Mouse (Mus musculus) embryonic facial prominence, embryonic 14.5 days (tissue): ENCODE results near the gene Pdss2. TPM values are rescaled to one million over a fixed set of nuclear protein-coding genes. Genes with fewer than 3 reads are reported as not detected.

Source experiments
- ATAC-seq: fragments of 200-750 bp; cut with Nextera tagmentation; 2 replicates; pipeline ENCODE4 v1.8.0; 2017; ENCODE audit warnings: low read depth, moderate number of reproducible peaks, moderate TSS enrichment
- DNase-seq: peaks from one replicate; pipeline ENCODE4 v3.0.0-alpha.2; 2015; ENCODE audit warnings: low spot score
- H3K27ac ChIP-seq: fragments of 300-500 bp; sonication (generic); replicated peaks from 2 replicates; pipeline ENCODE4 v1.5.1; 2014; ENCODE audit warnings: low read depth, mild to moderate bottlenecking, low read length, moderate library complexity
- H3K27me3 ChIP-seq: fragments of 300-500 bp; sonication (generic); replicated peaks from 2 replicates; pipeline ENCODE4 v1.6.1; 2014; ENCODE audit warnings: low read length; ENCODE audit not compliant: control insufficient read depth, insufficient read depth
- H3K36me3 ChIP-seq: fragments of 300-500 bp; sonication (generic); 2 replicates; pipeline ENCODE4 v1.6.1; 2014; ENCODE audit warnings: low read length, mixed read lengths; ENCODE audit not compliant: control insufficient read depth, insufficient read depth
- H3K4me1 ChIP-seq: fragments of 300-500 bp; sonication (generic); 2 replicates; pipeline ENCODE4 v1.6.1; 2014; ENCODE audit warnings: antibody characterized with exemption, low read length; ENCODE audit not compliant: control insufficient read depth, insufficient read depth
- H3K4me2 ChIP-seq: fragments of 300-500 bp; sonication (generic); 2 replicates; pipeline ENCODE4 v1.6.1; 2014; ENCODE audit warnings: low read depth, mild to moderate bottlenecking, low read length, moderate library complexity, mixed read lengths
- H3K4me3 ChIP-seq: fragments of 300-500 bp; sonication (generic); 2 replicates; pipeline ENCODE4 v1.5.1; 2014; ENCODE audit warnings: low read depth, mild to moderate bottlenecking, low read length
- H3K9ac ChIP-seq: fragments of 300-500 bp; sonication (generic); 2 replicates; pipeline ENCODE4 v1.6.1; 2014; ENCODE audit warnings: low read depth, mild to moderate bottlenecking, low read length, moderate library complexity, mixed read lengths
- H3K9me3 ChIP-seq: fragments of 300-500 bp; sonication (generic); 2 replicates; pipeline ENCODE4 v1.6.1; 2016; ENCODE audit warnings: low read length; ENCODE audit not compliant: control insufficient read depth
- WGBS: fragments of 180-500 bp; shearing (Covaris S2); extraction: QIAGEN DNeasy Blood & Tissue Kit; methylation state at CpG from one replicate; pipeline ENCODE4 v1.1.7; 2014; 5-methylcytosine and 5-hydroxymethylcytosine counted together
- polyA plus RNA-seq: library from polyadenylated mRNA; unstranded; fragments of >200 nt; fragmentation: Nextera tagmentation; extraction: Ambion mirVana; gene quantifications from 2 replicates; pipeline ENCODE4 v1.2.1, GENCODE M21; 2014

Gene Pdss2
- polyA plus RNA-seq, 1 experiment from 2014 or later: 9.5 TPM

DNA sequence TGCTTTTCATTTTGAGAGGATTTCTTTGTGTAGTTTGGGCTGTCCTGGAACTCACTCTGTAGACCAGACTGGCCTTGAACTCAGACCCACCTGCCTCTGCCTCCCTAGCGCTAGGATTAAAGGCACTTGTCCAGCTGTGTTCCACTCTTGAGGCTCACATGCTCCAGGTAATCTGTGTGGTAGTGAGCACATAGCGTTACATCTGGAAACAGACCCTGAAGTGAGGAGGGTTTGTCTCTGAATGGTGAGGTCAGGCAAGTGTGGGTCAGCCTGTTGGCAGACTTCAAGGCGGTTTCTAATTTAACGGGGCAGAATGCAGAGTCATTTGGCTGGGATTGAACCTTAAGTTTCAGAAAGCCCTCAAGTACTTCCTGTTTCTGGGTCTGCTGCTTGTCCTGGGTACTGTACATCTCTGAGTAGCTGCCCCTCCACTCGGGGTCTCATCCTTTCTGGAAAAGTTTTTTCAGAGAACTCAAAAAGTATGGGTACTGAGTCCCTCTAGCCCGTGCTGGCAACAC, 264.5 kb downstream of the Pdss2 start:
- peaks cover 25% of the 10 kb centered on the region for H3K4me1 ChIP-seq
- ATAC-seq: no peak
- 82% methylated on average over 6 of the region's 6 CpGs for WGBS

DNA sequence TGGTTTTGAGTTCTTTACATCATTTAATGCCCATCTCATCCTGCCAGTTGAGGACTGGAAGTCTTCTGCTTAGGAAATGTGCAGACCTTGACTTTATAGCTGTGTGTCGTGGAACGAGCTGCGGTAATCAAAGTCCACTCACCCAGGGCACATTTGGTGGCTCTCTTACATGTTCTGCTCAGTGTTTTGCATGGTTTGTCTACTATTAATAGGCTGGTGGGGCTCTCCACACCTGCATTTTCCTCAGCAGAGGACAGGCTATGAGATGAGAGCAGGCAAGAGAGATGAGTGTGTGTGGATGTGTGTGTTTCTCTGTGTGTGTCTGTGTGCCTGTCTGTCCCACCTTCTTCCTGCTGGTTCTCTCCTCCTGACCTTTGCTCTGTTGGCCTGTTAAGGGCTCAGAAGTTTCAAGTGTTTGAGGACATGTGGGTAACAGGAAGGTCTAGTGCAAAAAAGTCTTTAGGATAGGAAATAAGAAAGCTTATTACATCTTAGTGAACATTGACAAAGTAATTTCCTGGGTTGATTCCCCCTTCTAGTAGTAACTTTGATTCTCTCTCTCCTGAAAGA, 266.2 kb downstream of the Pdss2 start:
- H3K27ac ChIP-seq: no peak overlapping the region
- H3K9ac ChIP-seq: no peak overlapping the region
- no peaks in the 10 kb centered on the region for H3K36me3 ChIP-seq
- no peak overlapping the region for H3K4me2 ChIP-seq
- no peaks in the 10 kb centered on the region for H3K9me3 ChIP-seq
- no peak for ATAC-seq
- H3K4me1 ChIP-seq: peaks cover 20% of the 10 kb centered on the region
- H3K27me3 ChIP-seq: no peaks in the 10 kb centered on the region
- 90% methylated on average over 3 of the region's 3 CpGs for WGBS
- no peak for DNase-seq
- no peak overlapping the region for H3K4me3 ChIP-seq

More for the DNA sequence above, 264.5 kb downstream of the Pdss2 start:
- H3K9ac ChIP-seq: no peak overlapping the region
- H3K4me3 ChIP-seq: no peak overlapping the region
- H3K27ac ChIP-seq: no peak overlapping the region
- H3K36me3 ChIP-seq: no peaks in the 10 kb centered on the region
- H3K4me2 ChIP-seq: no peak overlapping the region
- DNase-seq: no peak
- no peaks in the 10 kb centered on the region for H3K27me3 ChIP-seq
- H3K9me3 ChIP-seq: no peaks in the 10 kb centered on the region

DNA sequence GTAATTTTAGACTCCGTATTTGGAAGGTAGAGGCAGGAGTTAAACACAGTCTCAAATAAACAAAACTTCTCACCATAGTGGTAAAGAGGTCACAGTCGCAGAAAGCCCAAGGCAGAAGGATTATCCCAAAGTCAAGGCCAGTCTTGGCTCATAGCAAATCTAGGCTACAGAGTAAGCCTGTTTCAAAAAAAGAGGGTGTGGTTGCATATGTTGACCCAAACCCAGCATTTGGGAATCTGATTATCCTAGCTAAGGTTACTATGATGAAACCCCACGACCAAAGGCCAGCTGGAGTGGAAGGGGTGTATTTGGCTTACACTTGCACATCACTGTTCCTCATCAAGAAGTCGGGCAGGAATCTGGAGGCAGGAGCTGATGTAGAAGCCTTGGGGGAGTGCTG, 267.0 kb downstream of the Pdss2 start:
- WGBS: 67% methylated on average over 4 of the region's 4 CpGs
- Histone ChIP-seq H3K4me1 (peaks cover 16% of the 10 kb centered on the region), H3K4me3 (no peak overlapping the region), H3K36me3 (no peaks in the 10 kb centered on the region), H3K9ac (no peak overlapping the region), H3K4me2 (no peak overlapping the region), H3K27me3 (no peaks in the 10 kb centered on the region), H3K9me3 (no peaks in the 10 kb centered on the region), H3K27ac (no peak overlapping the region)
- ATAC-seq (no peak), DNase-seq (no peak)

DNA sequence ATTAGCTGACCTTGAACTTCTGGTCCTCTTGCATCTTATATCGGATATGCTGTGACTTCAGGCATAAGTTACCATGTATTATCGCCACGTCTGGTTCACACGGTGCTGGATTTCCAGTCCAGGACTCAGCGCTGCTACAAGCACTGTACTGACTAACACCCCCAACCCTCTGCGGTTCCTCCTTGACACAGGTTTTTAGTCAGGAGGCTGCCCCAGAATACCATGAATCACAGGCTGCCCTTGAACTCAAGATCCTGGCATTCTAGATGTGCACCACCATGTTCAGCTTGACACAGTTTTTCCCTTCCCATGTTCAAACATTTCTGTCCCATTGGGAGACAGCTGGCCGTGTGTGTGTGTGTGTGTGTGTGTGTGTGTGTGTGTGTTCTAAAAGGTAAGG, 267.9 kb downstream of the Pdss2 start:
- WGBS: 77% methylated on average over 7 of the region's 7 CpGs
- H3K27ac ChIP-seq: no peak overlapping the region
- no peak overlapping the region for H3K4me2 ChIP-seq
- no peak overlapping the region for H3K9ac ChIP-seq
- ATAC-seq (no peak), DNase-seq (no peak)
- peaks cover 10% of the 10 kb centered on the region; the same call in 1 of the 2 replicates for H3K4me1 ChIP-seq
- H3K9me3 ChIP-seq: no peaks in the 10 kb centered on the region
- H3K27me3 ChIP-seq: no peaks in the 10 kb centered on the region
- peaks cover 3% of the 10 kb centered on the region; the same call in 1 of the 2 replicates for H3K36me3 ChIP-seq
- no peak overlapping the region for H3K4me3 ChIP-seq

DNA sequence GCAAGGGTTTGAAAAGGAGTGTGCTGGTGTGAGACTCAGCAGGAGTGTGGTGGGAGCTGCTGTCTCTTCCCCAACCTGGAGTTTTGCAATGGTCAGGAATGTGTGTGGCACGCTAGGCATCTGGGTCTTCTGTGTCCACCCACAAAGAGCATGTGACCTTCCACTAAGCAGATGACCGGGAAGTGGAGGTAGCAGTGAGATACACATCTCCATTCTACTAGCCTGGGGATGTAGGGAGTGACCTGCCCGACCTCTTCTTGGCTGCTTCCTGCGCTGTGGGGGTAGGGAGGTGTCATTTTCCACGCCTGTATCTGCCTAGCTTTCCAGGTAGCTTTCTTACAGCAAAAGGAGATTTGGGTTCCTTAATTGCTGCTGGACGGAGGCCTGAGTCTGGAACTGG, 268.3 kb downstream of the Pdss2 start:
- Histone ChIP-seq H3K9me3 (no peaks in the 10 kb centered on the region), H3K4me2 (no peak overlapping the region), H3K9ac (no peak overlapping the region), H3K4me1 (peaks cover 10% of the 10 kb centered on the region; the same call in 1 of the 2 replicates), H3K27me3 (no peaks in the 10 kb centered on the region), H3K27ac (no peak overlapping the region), H3K4me3 (no peak overlapping the region), H3K36me3 (peaks cover 7% of the 10 kb centered on the region)
- WGBS: 11% methylated on average over 6 of the region's 6 CpGs
- ATAC-seq: no peak
- no peak for DNase-seq

DNA sequence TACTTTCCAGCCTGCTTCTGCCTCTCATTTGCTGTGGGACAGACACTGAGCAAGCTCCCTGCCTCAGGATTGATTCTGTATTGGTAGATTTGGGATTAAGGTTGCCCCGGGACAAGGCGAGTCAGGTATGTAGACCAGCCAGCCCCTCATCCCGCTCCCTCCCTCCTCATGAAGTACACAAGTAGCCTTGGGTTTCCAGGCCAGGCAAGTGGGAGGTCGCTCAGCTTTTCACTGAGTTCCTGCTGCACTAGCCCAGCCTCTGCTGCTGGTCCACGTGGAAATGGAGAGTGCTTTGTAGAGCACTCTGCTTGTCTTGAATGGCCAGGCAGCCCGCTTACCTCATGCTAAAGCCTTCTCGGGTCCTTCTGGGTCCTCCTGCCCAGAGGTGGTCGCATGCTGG, 268.7 kb downstream of the Pdss2 start:
- WGBS: 69% methylated on average over 8 of the region's 8 CpGs
- Histone ChIP-seq H3K9ac (no peak overlapping the region), H3K9me3 (no peaks in the 10 kb centered on the region), H3K4me2 (no peak overlapping the region), H3K4me1 (peaks cover 10% of the 10 kb centered on the region; the same call in 1 of the 2 replicates), H3K27me3 (no peaks in the 10 kb centered on the region), H3K4me3 (no peak overlapping the region), H3K36me3 (peaks cover 12% of the 10 kb centered on the region), H3K27ac (no peak overlapping the region)
- no peak for DNase-seq
- no peak for ATAC-seq

DNA sequence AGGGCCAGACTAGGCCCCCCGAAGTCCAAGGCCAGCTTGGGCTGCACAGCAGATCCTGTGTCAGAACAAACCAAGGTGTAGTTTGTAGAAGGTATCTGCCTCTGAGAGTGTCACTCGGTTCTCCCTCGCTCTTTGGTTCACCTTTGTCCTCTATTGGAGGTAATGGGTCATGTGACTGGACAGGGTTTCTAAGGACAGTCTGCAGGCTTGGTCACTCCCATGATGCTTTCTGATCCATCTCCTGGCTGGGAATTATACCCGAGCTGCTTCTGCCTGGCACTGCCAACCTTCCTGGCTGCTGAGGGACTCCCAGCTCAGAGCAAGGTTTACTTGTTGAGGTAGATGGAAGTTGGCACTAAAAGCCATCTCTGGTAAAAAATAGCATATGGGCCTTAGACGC, 269.6 kb downstream of the Pdss2 start:
- ATAC-seq (no peak), DNase-seq (no peak)
- H3K4me2 ChIP-seq: no peak overlapping the region
- H3K4me1 ChIP-seq: peaks cover 10% of the 10 kb centered on the region; the same call in 1 of the 2 replicates
- no peak overlapping the region for H3K9ac ChIP-seq
- no peaks in the 10 kb centered on the region for H3K9me3 ChIP-seq
- 88% methylated on average over 5 of the region's 5 CpGs for WGBS
- H3K4me3 ChIP-seq: no peak overlapping the region
- no peak overlapping the region for H3K27ac ChIP-seq
- peaks cover 20% of the 10 kb centered on the region for H3K36me3 ChIP-seq
- H3K27me3 ChIP-seq: no peaks in the 10 kb centered on the region

DNA sequence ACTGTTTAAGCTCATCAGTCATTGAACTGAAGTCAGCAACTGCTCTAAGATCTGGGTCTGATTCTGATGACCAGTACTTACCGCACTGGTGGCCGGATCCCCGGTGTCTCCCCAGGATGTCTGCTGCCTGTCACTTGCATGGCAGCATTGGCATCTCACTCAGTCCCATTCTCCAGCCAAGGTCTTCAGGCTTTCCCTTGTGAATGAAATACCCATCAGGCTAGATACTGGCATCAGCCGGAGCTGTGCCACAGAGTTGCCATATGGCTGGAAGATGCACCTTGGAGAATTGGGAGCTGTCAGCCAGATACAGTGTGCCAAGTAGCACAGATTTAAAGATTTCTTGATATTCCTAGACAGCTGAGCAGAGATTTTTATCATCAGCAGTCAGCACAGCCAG, 281.3 kb downstream of the Pdss2 start:
- 100% methylated on average over 4 of the region's 4 CpGs for WGBS
- Histone ChIP-seq H3K4me3 (no peak overlapping the region), H3K4me1 (no peaks in the 10 kb centered on the region), H3K4me2 (no peak overlapping the region), H3K36me3 (peaks cover 49% of the 10 kb centered on the region), H3K27ac (no peak overlapping the region), H3K9me3 (no peaks in the 10 kb centered on the region), H3K27me3 (no peaks in the 10 kb centered on the region), H3K9ac (no peak overlapping the region)
- DNase-seq (no peak), ATAC-seq (no peak)

DNA sequence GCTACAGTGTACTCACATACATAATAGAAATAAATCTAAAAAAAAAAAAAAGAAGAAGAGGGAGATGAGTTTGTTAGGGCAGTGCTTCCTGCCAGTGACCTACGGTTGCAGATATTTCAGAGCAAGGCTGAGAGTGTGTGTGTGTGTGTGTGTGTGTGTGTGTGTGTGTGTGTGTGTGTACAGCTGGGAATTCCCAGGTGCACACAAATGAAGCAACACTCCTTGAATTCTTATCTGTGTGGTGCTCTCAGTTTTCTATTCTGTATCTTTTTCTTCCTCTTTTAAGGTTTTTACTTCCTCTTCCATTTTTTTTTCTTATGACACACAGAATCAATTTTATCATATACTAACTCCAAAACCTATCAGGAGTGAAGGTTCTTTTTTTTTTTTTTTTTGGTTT, 283.0 kb downstream of the Pdss2 start:
- no peaks in the 10 kb centered on the region for H3K9me3 ChIP-seq
- ATAC-seq (no peak), DNase-seq (no peak)
- no peaks in the 10 kb centered on the region for H3K4me1 ChIP-seq
- no peak overlapping the region for H3K9ac ChIP-seq
- H3K4me2 ChIP-seq: no peak overlapping the region
- H3K27ac ChIP-seq: no peak overlapping the region
- WGBS: 62% methylated on average over 1 of the region's 1 CpGs
- peaks cover 38% of the 10 kb centered on the region for H3K36me3 ChIP-seq
- no peak overlapping the region for H3K4me3 ChIP-seq
- H3K27me3 ChIP-seq: no peaks in the 10 kb centered on the region
